Mouse (Mus musculus): ENCODE measurements around the gene Mpst. TPM values are rescaled to one million over a fixed set of nuclear protein-coding genes. Genes with fewer than 3 reads are reported as not detected.

Gene Mpst
- total RNA-seq, 2 experiments from 2014 or later = 32.9 to 37.0 TPM

- DNase-seq (ENCODE audit: low spot score in 2 of 2) = no peak
- intact Hi-C loops (cut with DNase I) = loop anchor here (10.0 kb wide), 2 partner anchors 457 to 647 kb away; partner anchors contain the start of gene Eif3d
Measured at GRCm38 (mm10) chr15:78431541-78432121, 25.4 kb downstream of the Mpst start.

- intact Hi-C loops (cut with DNase I) = loop anchor here (5.0 to 10.0 kb wide), 3 partner anchors 107 to 650 kb away; partner anchors contain the start of genes Eif3d and Sstr3
- DNase-seq (ENCODE audit: low spot score in 2 of 2) = no peak
Measured at GRCm38 (mm10) chr15:78434896-78435520, 28.8 kb downstream of the Mpst start.

GRCm38 (mm10) chr15:78435681-78436080, 29.5 kb downstream of the Mpst start:
- DNase-seq (ENCODE audit: low spot score in 2 of 2) = no peak
- intact Hi-C loops (cut with DNase I) = loop anchor here (5.0 to 10.0 kb wide), 3 partner anchors 107 to 651 kb away; partner anchors contain the start of genes Eif3d and Sstr3

GRCm38 (mm10) chr15:78436380-78437192, 30.4 kb downstream of the Mpst start:
- DNase-seq (ENCODE audit: low spot score in 2 of 2) = peak; percentile 87 to 90
- intact Hi-C loops (cut with DNase I) = loop anchor here (5.0 to 10.0 kb wide), 3 partner anchors 106 to 652 kb away; partner anchors contain the start of genes Eif3d and Sstr3

GRCm38 (mm10) chr15:78437237-78438017, 31.2 kb downstream of the Mpst start:
- intact Hi-C loops (cut with DNase I) = loop anchor here (5.0 to 10.0 kb wide), 3 partner anchors 105 to 653 kb away; partner anchors contain the start of genes Eif3d and Sstr3
- DNase-seq (ENCODE audit: low spot score in 2 of 2) = peak; percentile 76 to 84

- DNase-seq (ENCODE audit: low spot score in 2 of 2) = no peak
- intact Hi-C loops (cut with DNase I) = loop anchor here (5.0 to 10.0 kb wide), 3 partner anchors 104 to 653 kb away; partner anchors contain the start of genes Eif3d and Sstr3
Measured at GRCm38 (mm10) chr15:78438018-78438394, 31.8 kb downstream of the Mpst start.

GRCm38 (mm10) chr15:78438505-78438904, 32.3 kb downstream of the Mpst start:
- intact Hi-C loops (cut with DNase I) = loop anchor here (5.0 to 10.0 kb wide), 3 partner anchors 104 to 654 kb away; partner anchors contain the start of genes Eif3d and Sstr3
- no peak for DNase-seq (ENCODE audit: low spot score in 2 of 2)

GRCm38 (mm10) chr15:78438973-78439372, 32.8 kb downstream of the Mpst start:
- DNase-seq (ENCODE audit: low spot score in 2 of 2) = no peak
- intact Hi-C loops (cut with DNase I) = loop anchor here (5.0 to 10.0 kb wide), 3 partner anchors 103 to 654 kb away; partner anchors contain the start of genes Eif3d and Sstr3

- no peak for DNase-seq (ENCODE audit: low spot score in 2 of 2)
- intact Hi-C loops (cut with DNase I) = loop anchor here (10.0 kb wide), 1 partner anchor 303 kb away; no protein-coding TSS in a partner anchor
Measured at GRCm38 (mm10) chr15:78442231-78442630, 36.0 kb downstream of the Mpst start.

GRCm38 (mm10) chr15:78443857-78444256, 37.6 kb downstream of the Mpst start:
- intact Hi-C loops (cut with DNase I) = loop anchor here (10.0 kb wide), 1 partner anchor 301 kb away; no protein-coding TSS in a partner anchor
- DNase-seq (ENCODE audit: low spot score in 2 of 2) = no peak

GRCm38 (mm10) chr15:78447121-78447520, 40.9 kb downstream of the Mpst start:
- DNase-seq (ENCODE audit: low spot score in 2 of 2) = no peak
- intact Hi-C loops (cut with DNase I) = loop anchor here (1.0 to 10.0 kb wide), 3 partner anchors 65 to 298 kb away; no protein-coding TSS in a partner anchor

- peak; percentile 87 to 89 for DNase-seq (ENCODE audit: low spot score in 2 of 2)
- intact Hi-C loops (cut with DNase I) = loop anchor here (1.0 to 10.0 kb wide), 4 partner anchors 64 to 297 kb away; no protein-coding TSS in a partner anchor
Measured at GRCm38 (mm10) chr15:78447746-78448535, 41.7 kb downstream of the Mpst start.

- intact Hi-C loops (cut with DNase I) = loop anchor here (2.0 to 10.0 kb wide), 3 partner anchors 63 to 296 kb away; no protein-coding TSS in a partner anchor
- no peak for DNase-seq (ENCODE audit: low spot score in 2 of 2)
Measured at GRCm38 (mm10) chr15:78449131-78449530, 42.9 kb downstream of the Mpst start.

- DNase-seq (ENCODE audit: low spot score in 2 of 2) = no peak
- intact Hi-C loops (cut with DNase I) = loop anchor here (2.0 to 10.0 kb wide), 3 partner anchors 62 to 295 kb away; no protein-coding TSS in a partner anchor
Measured at GRCm38 (mm10) chr15:78449694-78450418, 43.6 kb downstream of the Mpst start.

- no peak for DNase-seq (ENCODE audit: low spot score in 2 of 2)
- intact Hi-C loops (cut with DNase I) = no loop called here
Measured at GRCm38 (mm10) chr15:78450419-78450768, 44.2 kb downstream of the Mpst start.

GRCm38 (mm10) chr15:78451201-78451600, 45.0 kb downstream of the Mpst start:
- intact Hi-C loops (cut with DNase I) = no loop called here
- no peak for DNase-seq (ENCODE audit: low spot score in 2 of 2)

- DNase-seq (ENCODE audit: low spot score in 2 of 2) = no peak
- intact Hi-C loops (cut with DNase I) = no loop called here
Measured at GRCm38 (mm10) chr15:78452929-78453328, 46.7 kb downstream of the Mpst start.
